Mouse (Mus musculus) liver, adult 2 months (tissue): Measurements from ENCODE around the gene Upk3b. TPM values are rescaled to one million over a fixed set of nuclear protein-coding genes. Genes with fewer than 3 reads are reported as not detected.
"Not testable (repeated sequence)": the region's sequence is repeated elsewhere in the genome, so short reads cannot be mapped to it uniquely, and the experiment has no call there.

Experiments used
- DNase-seq: peaks from one replicate; pipeline ENCODE4 v3.0.0-alpha.2; 2011; ENCODE audit warnings: low read depth, low spot score; ENCODE audit errors: extremely low read depth
- H3K27ac ChIP-seq: fragments of 200-500 bp; replicated peaks from 2 replicates; pipeline ENCODE4 v1.5.1; 2012; ENCODE audit warnings: low read depth, mild to moderate bottlenecking, control low read depth, inconsistent platforms, low read length; ENCODE audit not compliant: insufficient read depth
- H3K27me3 ChIP-seq: fragments of 200-500 bp; 2 replicates; pipeline ENCODE4 v1.6.1; 2012; ENCODE audit warnings: mild to moderate bottlenecking, moderate library complexity, low read length, inconsistent platforms; ENCODE audit not compliant: control insufficient read depth, insufficient read depth
- H3K36me3 ChIP-seq: fragments of 200-500 bp; 2 replicates; pipeline ENCODE4 v1.6.1; 2012; ENCODE audit warnings: low read length, inconsistent platforms; ENCODE audit not compliant: control insufficient read depth, insufficient read depth
- H3K4me1 ChIP-seq: fragments of 200-500 bp; 2 replicates; pipeline ENCODE4 v1.6.1; 2011; ENCODE audit warnings: low read length; ENCODE audit not compliant: control insufficient read depth, insufficient read depth
- H3K4me3 ChIP-seq: fragments of 200-500 bp; 2 replicates; pipeline ENCODE4 v1.5.1; 2011; ENCODE audit warnings: low read depth, mild to moderate bottlenecking, control low read depth, low read length, moderate library complexity; ENCODE audit not compliant: insufficient read depth
- H3K79me2 ChIP-seq: fragments of 200-500 bp; 2 replicates; pipeline ENCODE4 v1.6.1; 2012; ENCODE audit warnings: inconsistent platforms, mild to moderate bottlenecking, low read length, moderate library complexity; ENCODE audit not compliant: control insufficient read depth, insufficient read depth
- H3K9ac ChIP-seq: fragments of 200-500 bp; 2 replicates; pipeline ENCODE4 v1.6.1; 2012; ENCODE audit warnings: low read depth, mild to moderate bottlenecking, control low read depth, inconsistent platforms, low read length
- CTCF ChIP-seq: fragments of 200-500 bp; IDR thresholded peaks from 2 replicates; pipeline ENCODE4 v1.5.1; 2011; ENCODE audit warnings: low read depth, low read length, control low read depth
- POLR2A ChIP-seq: fragments of 200-500 bp; IDR thresholded peaks from 2 replicates; pipeline ENCODE4 v1.6.1; 2011; ENCODE audit warnings: low read length, control low read depth; ENCODE audit not compliant: insufficient read depth; ENCODE audit errors: extremely low read depth
- WGBS: fragments of 180-500 bp; shearing (Covaris S2); methylation state at CpG from one replicate; pipeline ENCODE4 v1.1.7; 2018; 5-methylcytosine and 5-hydroxymethylcytosine counted together
- polyA plus RNA-seq: library from polyadenylated mRNA; depleted of rRNA; stranded (reverse); fragments of >200 nt; gene quantifications from 2 replicates; pipeline ENCODE4 v1.2.3, GENCODE M21; 2012
- total RNA-seq: library from RNA; depleted of rRNA; stranded (reverse); fragments of >200 nt; gene quantifications from 2 replicates; pipeline ENCODE4 v1.2.3, GENCODE M21; 2014

Upk3b gene
- total and polyA plus RNA-seq, 2 experiments: 0.55 to 1.3 TPM

DNA sequence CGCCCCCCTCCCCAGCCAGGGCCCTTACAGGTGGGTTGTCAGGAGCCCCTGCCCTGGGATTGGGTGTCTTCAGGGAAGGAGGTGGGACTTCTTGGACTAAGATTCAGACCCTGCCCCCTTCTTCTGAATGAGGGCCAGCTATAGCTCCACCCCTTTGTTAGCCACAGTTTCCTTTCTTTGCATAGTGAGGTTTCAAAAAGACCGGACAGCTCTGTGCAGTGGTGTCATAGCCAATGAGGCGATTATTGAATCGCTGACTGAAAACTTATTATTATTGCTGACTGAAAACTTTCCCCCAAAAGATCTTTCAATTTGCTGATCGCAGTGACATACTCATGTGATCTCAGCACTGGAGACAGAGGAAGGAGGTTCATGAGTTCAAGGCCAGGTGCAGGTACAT, 1.9 kb downstream of the Upk3b start:
- 43% methylated on average over 5 of the region's 5 CpGs for WGBS
- no peak for TF ChIP-seq CTCF
- TF ChIP-seq POLR2A: no peak
- no peak for DNase-seq
- no peak overlapping the region for H3K9ac ChIP-seq
- no peaks in the 10 kb centered on the region for H3K4me1 ChIP-seq
- H3K36me3 ChIP-seq: no peaks in the 10 kb centered on the region
- H3K79me2 ChIP-seq: no peaks in the 10 kb centered on the region
- H3K4me3 ChIP-seq: no peak overlapping the region
- no peak overlapping the region for H3K27ac ChIP-seq
- H3K27me3 ChIP-seq: no peaks in the 10 kb centered on the region

DNA sequence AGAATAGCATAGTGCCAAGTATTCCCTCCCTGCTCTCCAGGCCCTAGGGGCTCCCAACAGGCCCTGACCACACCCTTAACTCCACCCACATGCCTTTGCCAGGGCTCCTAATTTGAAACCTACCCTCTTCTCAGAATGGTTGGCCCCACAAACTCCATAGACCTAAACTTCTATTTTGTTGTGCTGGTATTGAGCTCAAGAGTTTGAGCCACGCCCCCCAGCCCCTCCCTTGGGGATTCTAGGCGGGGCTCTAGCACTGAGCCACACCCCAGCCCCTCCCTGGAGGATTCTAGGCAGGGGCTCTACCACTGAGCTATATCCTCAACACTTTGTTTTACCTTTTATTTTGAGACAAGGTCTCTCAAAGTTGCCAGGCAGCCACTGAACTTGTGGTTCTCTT, 3.0 kb downstream of the Upk3b start:
- H3K4me3 ChIP-seq: no peak overlapping the region
- DNase-seq: no peak
- no peaks in the 10 kb centered on the region for H3K27me3 ChIP-seq
- 52% methylated on average over 2 of the region's 2 CpGs for WGBS
- no peaks in the 10 kb centered on the region for H3K36me3 ChIP-seq
- no peak overlapping the region for H3K27ac ChIP-seq
- TF ChIP-seq CTCF (no peak), POLR2A (no peak)
- H3K9ac ChIP-seq: no peak overlapping the region
- no peaks in the 10 kb centered on the region for H3K4me1 ChIP-seq
- H3K79me2 ChIP-seq: no peaks in the 10 kb centered on the region

DNA sequence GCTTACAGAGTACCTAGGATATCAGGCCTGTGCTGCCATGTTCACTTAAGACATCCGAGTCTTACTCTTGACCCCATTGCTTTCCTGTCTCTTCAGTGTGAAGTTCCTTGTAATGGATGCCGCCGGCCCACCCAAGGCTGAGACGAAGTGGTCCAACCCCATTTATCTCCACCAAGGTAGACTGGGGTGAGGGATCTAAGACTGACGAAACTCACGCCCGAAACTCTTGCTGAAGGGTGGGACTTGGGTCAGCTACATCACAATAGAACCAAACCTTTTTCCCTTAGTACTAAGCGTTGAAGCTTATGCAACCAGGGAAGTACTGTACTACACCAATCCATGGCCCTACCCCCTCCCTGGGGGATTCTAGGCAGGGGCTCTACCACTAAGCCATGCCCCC, 3.4 kb downstream of the Upk3b start:
- TF ChIP-seq POLR2A (no peak), CTCF (no peak)
- no peak for DNase-seq
- Histone ChIP-seq H3K36me3 (no peaks in the 10 kb centered on the region), H3K79me2 (no peaks in the 10 kb centered on the region), H3K4me1 (no peaks in the 10 kb centered on the region), H3K4me3 (no peak overlapping the region), H3K9ac (no peak overlapping the region), H3K27me3 (no peaks in the 10 kb centered on the region), H3K27ac (no peak overlapping the region)
- 94% methylated on average over 8 of the region's 8 CpGs for WGBS

DNA sequence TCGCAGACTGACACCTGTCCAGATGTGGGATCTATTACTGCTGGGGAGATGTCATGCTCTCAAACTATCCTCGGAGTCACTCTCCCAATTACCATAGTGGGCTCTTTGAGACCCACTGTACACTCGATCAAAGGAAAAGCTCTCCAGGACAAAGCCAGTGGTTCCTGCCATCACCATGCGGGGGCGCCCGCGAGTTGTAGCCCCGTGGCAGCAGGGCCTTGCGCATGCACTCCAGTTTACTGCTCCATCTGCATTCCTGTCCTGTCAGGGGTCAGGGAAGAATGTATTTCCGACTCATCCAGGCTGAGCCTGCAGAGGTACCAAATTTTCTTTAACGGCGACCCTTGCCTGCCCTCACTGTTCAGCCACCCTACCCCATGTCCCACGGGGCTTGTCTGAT, 6.6 kb downstream of the Upk3b start:
- Histone ChIP-seq H3K27ac (no peak overlapping the region), H3K79me2 (no peaks in the 10 kb centered on the region), H3K9ac (no peak overlapping the region), H3K36me3 (no peaks in the 10 kb centered on the region), H3K4me1 (no peaks in the 10 kb centered on the region), H3K27me3 (no peaks in the 10 kb centered on the region), H3K4me3 (no peak overlapping the region)
- WGBS: 69% methylated on average over 13 of the region's 13 CpGs
- TF ChIP-seq CTCF (peak; percentile 54), POLR2A (no peak)
- no peak for DNase-seq

DNA sequence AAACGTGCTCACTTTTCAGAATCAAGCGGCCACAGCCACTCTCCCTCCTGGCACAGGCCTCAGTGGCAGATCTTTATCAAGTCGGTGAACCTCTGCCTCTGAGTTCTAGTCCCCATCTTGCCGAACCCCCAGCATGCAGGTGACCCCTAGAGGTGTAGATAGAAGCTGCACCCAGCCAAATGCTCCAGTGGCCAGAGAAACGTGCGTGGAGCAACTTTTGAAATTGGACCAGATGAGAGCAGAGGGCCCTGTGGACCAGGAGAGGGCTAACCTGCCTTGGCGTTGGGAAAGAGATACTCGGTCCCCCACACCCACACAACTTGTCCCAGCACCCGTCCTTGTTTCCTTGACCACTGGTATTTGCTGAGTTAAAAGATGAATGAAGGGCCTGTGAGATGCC, 7.1 kb downstream of the Upk3b start:
- Histone ChIP-seq H3K9ac (no peak overlapping the region), H3K36me3 (no peaks in the 10 kb centered on the region), H3K27ac (no peak overlapping the region), H3K27me3 (no peaks in the 10 kb centered on the region), H3K4me3 (no peak overlapping the region), H3K4me1 (no peaks in the 10 kb centered on the region), H3K79me2 (no peaks in the 10 kb centered on the region)
- no peak for TF ChIP-seq POLR2A
- TF ChIP-seq CTCF: peak; percentile 39
- 41% methylated on average over 9 of the region's 9 CpGs for WGBS
- DNase-seq: no peak

DNA sequence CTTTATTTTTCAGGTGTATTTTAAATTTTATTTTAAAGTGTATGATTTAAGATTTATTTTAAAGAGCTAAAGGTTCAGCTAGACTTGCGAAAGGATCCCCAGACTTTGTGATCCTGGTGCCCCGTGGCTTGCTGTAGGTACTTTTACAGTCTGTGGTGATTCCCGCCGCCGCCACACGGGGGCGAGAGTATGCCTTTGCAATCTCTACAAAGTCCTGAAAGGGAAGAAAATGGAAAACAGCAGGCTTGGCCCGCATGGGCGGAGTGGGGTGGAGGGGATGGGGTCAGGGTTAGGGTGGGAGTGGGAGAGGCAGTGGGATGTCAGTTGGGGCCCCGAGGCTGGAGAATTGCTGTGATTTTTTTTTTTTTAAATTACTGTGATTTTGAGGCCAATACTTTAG, 7.7 kb downstream of the Upk3b start:
- no peaks in the 10 kb centered on the region for H3K36me3 ChIP-seq
- no peak overlapping the region for H3K4me3 ChIP-seq
- peak; percentile 89 for TF ChIP-seq CTCF
- TF ChIP-seq POLR2A: no peak
- DNase-seq: peak; percentile 24
- no peaks in the 10 kb centered on the region for H3K4me1 ChIP-seq
- H3K27me3 ChIP-seq: no peaks in the 10 kb centered on the region
- H3K27ac ChIP-seq: no peak overlapping the region
- H3K9ac ChIP-seq: no peak overlapping the region
- H3K79me2 ChIP-seq: no peaks in the 10 kb centered on the region
- WGBS: 3% methylated on average over 10 of the region's 10 CpGs

DNA sequence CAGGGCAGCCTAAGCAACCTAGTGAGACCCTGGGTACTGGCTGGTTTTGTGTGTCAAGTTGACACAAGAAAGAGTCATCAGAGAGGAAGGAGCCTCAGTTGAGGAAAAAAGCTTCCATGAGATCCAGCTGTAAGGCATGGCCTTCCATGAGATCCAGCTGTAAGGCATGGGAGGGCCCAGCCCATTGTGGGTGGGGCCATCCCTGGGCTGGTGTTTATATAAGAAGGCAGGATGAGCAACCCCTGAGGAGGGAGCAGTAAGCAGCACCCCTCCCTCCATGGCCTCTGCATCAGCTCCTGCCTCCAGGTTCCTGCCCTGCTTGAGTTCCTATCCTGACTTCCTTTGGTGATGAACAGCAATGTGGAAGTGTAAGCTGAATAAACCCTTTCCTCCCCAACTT, 10.2 kb downstream of the Upk3b start:
- not testable (repeated sequence) for H3K27ac ChIP-seq, H3K4me3 ChIP-seq, H3K36me3 ChIP-seq, H3K4me1 ChIP-seq, H3K27me3 ChIP-seq, H3K9ac ChIP-seq, H3K79me2 ChIP-seq, DNase-seq
